Mouse (Mus musculus) heart, postnatal 0 days (tissue): Measurements from ENCODE around the gene Sstr4.

Experiments used
- CTCF ChIP-seq: IDR thresholded peaks from 2 replicates; pipeline ENCODE4 v1.5.1; 2016; ENCODE audit warnings: antibody characterized with exemption, control low read depth, low read depth
- EP300 ChIP-seq: IDR thresholded peaks from 2 replicates; pipeline ENCODE4 v1.6.1; 2016; ENCODE audit warnings: antibody characterized with exemption, low read depth

DNA sequence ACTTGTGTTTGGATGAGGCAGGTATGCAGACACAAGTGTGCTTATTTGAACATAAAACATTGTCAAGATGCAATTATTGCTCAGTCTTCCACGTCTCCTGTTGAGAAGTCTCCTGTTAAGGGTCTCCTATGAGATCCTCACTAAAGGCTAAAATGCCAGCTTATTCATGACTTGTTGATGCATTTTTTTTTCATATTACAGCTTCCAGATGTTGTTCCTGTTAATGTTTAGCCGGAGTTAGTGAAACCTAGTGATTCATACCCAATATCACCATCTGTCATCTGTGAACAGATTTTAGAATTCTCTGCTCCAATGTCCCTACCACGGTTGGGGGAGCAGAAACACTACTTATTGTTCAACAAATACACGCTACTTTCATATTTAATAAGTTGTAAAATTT is 35.8 kb downstream of the Sstr4 start:
- no peak for TF ChIP-seq CTCF
- TF ChIP-seq EP300: no peak
